Mouse (Mus musculus): Measurements from ENCODE around the gene Uso1. TPM values are rescaled to one million over a fixed set of nuclear protein-coding genes. Genes with fewer than 3 reads are reported as not detected.

Uso1 gene
- polyA plus RNA-seq, 1 experiment from 2014 or later: 34.4 TPM

Other genes with a start within 250 kb of the Uso1 start
- 58.0 and 61.5 TPM in 2 replicates for gene Rchy1, start 174.9 kb upstream of the Uso1 start, polyA plus RNA-seq (2014; fragmentation: Nextera tagmentation; extraction: Ambion mirVana)
- gene Odaph, start 150.5 kb upstream of the Uso1 start, polyA plus RNA-seq (2014; fragmentation: Nextera tagmentation; extraction: Ambion mirVana): 0.29 TPM in 1 of 2 replicates, not detected in the other
- 7.7 and 8.3 TPM in 2 replicates for gene Cdkl2, start 94.1 kb upstream of the Uso1 start, polyA plus RNA-seq (2014; fragmentation: Nextera tagmentation; extraction: Ambion mirVana)
- 377 and 407 TPM in 2 replicates for gene G3bp2, start 54.2 kb upstream of the Uso1 start, polyA plus RNA-seq (2014; fragmentation: Nextera tagmentation; extraction: Ambion mirVana)
- not detected in 2 replicates for gene U90926, start 77.5 kb downstream of the Uso1 start, polyA plus RNA-seq (2014; fragmentation: Nextera tagmentation; extraction: Ambion mirVana)
- gene Ppef2, start 118.3 kb downstream of the Uso1 start, polyA plus RNA-seq (2014; fragmentation: Nextera tagmentation; extraction: Ambion mirVana): 0.43 and 0.49 TPM in 2 replicates
- gene Naaa, start 140.2 kb downstream of the Uso1 start, polyA plus RNA-seq (2014; fragmentation: Nextera tagmentation; extraction: Ambion mirVana): 15.2 and 17.4 TPM in 2 replicates
- gene Sdad1, start 172.5 kb downstream of the Uso1 start, polyA plus RNA-seq (2014; fragmentation: Nextera tagmentation; extraction: Ambion mirVana): 29.9 and 38.8 TPM in 2 replicates
- gene Cxcl9, start 190.1 kb downstream of the Uso1 start, polyA plus RNA-seq (2014; fragmentation: Nextera tagmentation; extraction: Ambion mirVana): not detected in 2 replicates
- gene Art3, start 193.9 kb downstream of the Uso1 start, polyA plus RNA-seq (2014; fragmentation: Nextera tagmentation; extraction: Ambion mirVana): 3.7 and 6.1 TPM in 2 replicates
- gene Cxcl10, start 211.0 kb downstream of the Uso1 start, polyA plus RNA-seq (2014; fragmentation: Nextera tagmentation; extraction: Ambion mirVana): 3.5 TPM in 1 of 2 replicates, not detected in the other